Mouse (Mus musculus) CD4-positive, CD25-positive, alpha-beta regulatory T cell, adult 9 weeks (primary cell): Measurements from ENCODE around the gene Gm5591. TPM values are rescaled to one million over a fixed set of nuclear protein-coding genes. Genes with fewer than 3 reads are reported as not detected.

Experiments
- polyA plus RNA-seq: library from polyadenylated mRNA; unstranded; fragments of 100-300 nt; shearing (Covaris generic); gene quantifications from one replicate; pipeline ENCODE4 v1.2.1, GENCODE M21; 2017

The Gm5591 gene
- polyA plus RNA-seq: not detected

DNA sequence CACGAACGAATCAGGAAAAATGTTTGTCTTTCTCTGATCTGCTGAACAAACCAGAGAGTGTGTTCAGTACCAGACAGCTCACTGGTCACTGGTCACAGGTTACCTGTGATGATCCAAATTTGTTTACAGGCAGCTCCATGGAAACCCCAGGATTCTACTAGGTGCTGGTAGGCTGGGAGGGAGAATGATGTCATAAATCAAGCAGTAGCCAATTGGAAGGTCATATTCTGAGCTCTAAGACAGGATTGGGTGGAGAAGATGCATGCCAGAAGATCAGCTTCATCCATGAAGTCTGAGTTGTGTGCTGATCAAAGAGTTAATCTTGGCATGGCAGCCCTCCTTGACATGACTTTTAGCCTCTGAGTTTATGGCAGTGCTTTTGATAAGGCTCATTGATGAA is at the start of gene Gm5591:
Gm5591 (minus strand) TSS at position 101 of the 400 bp plus-strand sequence.

